ENCODE assay signal across 20 mouse cellular contexts in genomic region chr10:21899397-21899796, GRCm38 (mm10). TPM values are rescaled to one million over a fixed set of nuclear protein-coding genes. Genes with fewer than 3 reads are reported as not detected.
DNase-seq lines count a peak whose midpoint lies in the region; TF ChIP-seq lines count a peak whose summit lies in the region.
"Had no signal": no experiment of that assay in that cellular context is flagged by ENCODE, and none has a peak within 500 bp of the region (broad histone marks: within the 10 kb centered on the region; RNA-seq: fewer than 3 reads in every experiment).

No protein-coding gene starts in this region.

- H3K9me3 ChIP-seq in E14TG2a.4 (ENCODE audit: low read length) = no peaks in the 10 kb centered on the region
- H3K9me3 ChIP-seq: embryonic facial prominence, embryonic 13.5 days; heart, embryonic 10.5 days; intestine, embryonic 15.5 days; kidney, embryonic 15.5 days had no signal

- no peak for TF ChIP-seq CTCF in E14TG2a.4 (conservative IDR thresholded peaks at IDR 0.05; ENCODE audit: low read length)

- DNase-seq in cerebellum, adult 11 months = peak; percentile 64
- peak; percentile 62 for DNase-seq in cerebellum, adult 8-10 months
- DNase-seq in cerebellum, postnatal 14 days = peak; percentile 69 to 79
- DNase-seq in thymus, postnatal 0 days (ENCODE audit: low spot score) = no peak
- DNase-seq in gastrocnemius, postnatal 10 days = no peak
- no peak for DNase-seq in spleen, postnatal 36 days (ENCODE audit: low spot score in 2 of 2)
- DNase-seq: adrenal gland, adult 8-10 months; adrenal gland, postnatal 36 days; gastrocnemius, adult 2 months; gastrocnemius, postnatal 36 days; heart, adult 18-20 months; heart, postnatal 10 days; kidney, adult 18-20 months had no signal

- 0 out of 2 replicates have a peak overlapping the region, but pooled peaks have one; percentile 18 for H3K4me3 ChIP-seq in E14TG2a.4 (replicated peaks; ENCODE audit: low read length)
- H3K4me3 ChIP-seq: embryonic facial prominence, embryonic 13.5 days; gastrocnemius, adult 2 months; heart, embryonic 10.5 days; hindbrain, embryonic 13.5 days; intestine, embryonic 15.5 days; kidney, embryonic 15.5 days had no signal

- H3K27me3 ChIP-seq in E14TG2a.4 (ENCODE audit: insufficient read depth, low read length) = peaks cover 9% of the 10 kb centered on the region
- H3K27me3 ChIP-seq: CH12.LX; embryonic facial prominence, embryonic 13.5 days; hindbrain, embryonic 13.5 days; intestine, embryonic 15.5 days; kidney, embryonic 15.5 days had no signal

- H3K4me1 ChIP-seq in E14TG2a.4 (replicated peaks; ENCODE audit: low read depth, low read length) = peaks cover 24% of the 10 kb centered on the region
- H3K4me1 ChIP-seq: embryonic facial prominence, embryonic 13.5 days; heart, embryonic 10.5 days; hindbrain, embryonic 13.5 days; intestine, embryonic 15.5 days; kidney, embryonic 15.5 days had no signal

- H3K36me3 ChIP-seq in E14TG2a.4 (ENCODE audit: insufficient read depth, low read length) = no peaks in the 10 kb centered on the region
- H3K36me3 ChIP-seq: embryonic facial prominence, embryonic 13.5 days; heart, embryonic 10.5 days; intestine, embryonic 15.5 days; kidney, embryonic 15.5 days had no signal

RNA-seq across cellular contexts. Expression of gene Sgk1, which starts 17.4 kb away (rescaled TPM):
- 24.0 and 26.0 TPM in 2 replicates for polyA plus RNA-seq in thymus, postnatal 0 days (2015; fragmentation: Nextera tagmentation; extraction: Ambion mirVana)
- 100 to 1,000 TPM in 1 of 2 experiments, 10 to 100 TPM in 1; 87.2 to 233 TPM for total RNA-seq in gastrocnemius, postnatal 10 days (2021)

Comparison
In these comparisons a context has a peak if more than half of its experiments do, and no peak if none do; other contexts are left out.
1. DNase-seq: peak in cerebellum, adult 11 months (single experiment), cerebellum, adult 8-10 months (single experiment) and cerebellum, postnatal 14 days (2 of 2); none in thymus, postnatal 0 days (single experiment), gastrocnemius, postnatal 10 days (single experiment) and spleen, postnatal 36 days (0 of 2).